Mouse (Mus musculus) heart, embryonic 12.5 days (tissue): ENCODE results near the gene Phf21b. TPM values are rescaled to one million over a fixed set of nuclear protein-coding genes. Genes with fewer than 3 reads are reported as not detected.

Experiments used
- ATAC-seq: fragments of 200-750 bp; cut with Nextera tagmentation; 2 replicates; pipeline ENCODE4 v1.8.0; 2017; ENCODE audit warnings: moderate TSS enrichment, moderate library complexity; ENCODE audit not compliant: insufficient number of reproducible peaks, low FRiP score
- H3K27ac ChIP-seq: fragments of 300-500 bp; sonication (generic); 2 replicates; pipeline ENCODE4 v1.5.1; 2016; ENCODE audit warnings: mild to moderate bottlenecking, moderate library complexity; ENCODE audit not compliant: poor library complexity, severe bottlenecking
- H3K27me3 ChIP-seq: fragments of 300-500 bp; sonication (generic); replicated peaks from 2 replicates; pipeline ENCODE4 v1.6.1; 2016; ENCODE audit warnings: mild to moderate bottlenecking, moderate library complexity
- H3K36me3 ChIP-seq: fragments of 300-500 bp; sonication (generic); 2 replicates; pipeline ENCODE4 v1.6.1; 2016; ENCODE audit warnings: mild to moderate bottlenecking, moderate library complexity
- H3K4me1 ChIP-seq: fragments of 300-500 bp; sonication (generic); replicated peaks from 2 replicates; pipeline ENCODE4 v1.6.1; 2016; ENCODE audit warnings: mild to moderate bottlenecking
- H3K4me2 ChIP-seq: fragments of 300-500 bp; sonication (generic); 2 replicates; pipeline ENCODE4 v1.6.1; 2016; ENCODE audit warnings: mild to moderate bottlenecking, moderate library complexity
- H3K4me3 ChIP-seq: fragments of 300-500 bp; sonication (generic); 2 replicates; pipeline ENCODE4 v1.5.1; 2016; ENCODE audit warnings: mild to moderate bottlenecking
- H3K9ac ChIP-seq: fragments of 300-500 bp; sonication (generic); 2 replicates; pipeline ENCODE4 v1.6.1; 2016; ENCODE audit warnings: mild to moderate bottlenecking, moderate library complexity
- H3K9me3 ChIP-seq: fragments of 300-500 bp; sonication (generic); replicated peaks from 2 replicates; pipeline ENCODE4 v1.6.1; 2016; ENCODE audit warnings: mild to moderate bottlenecking, moderate library complexity
- WGBS: fragments of 180-500 bp; shearing (Covaris S2); methylation state at CpG from one replicate; pipeline ENCODE4 v1.1.7; 2016; 5-methylcytosine and 5-hydroxymethylcytosine counted together
- polyA plus RNA-seq: library from polyadenylated mRNA; unstranded; fragments of >200 nt; fragmentation: Nextera tagmentation; extraction: Ambion mirVana; gene quantifications from 2 replicates; pipeline ENCODE4 v1.2.1, GENCODE M21; 2016

Gene Phf21b
- polyA plus RNA-seq, 1 experiment from 2014 or later, result 0.22 TPM

- Histone ChIP-seq H3K27me3 (no peaks in the 10 kb centered on the region), H3K27ac (no peak overlapping the region), H3K4me1 (no peaks in the 10 kb centered on the region), H3K9ac (no peak overlapping the region), H3K4me2 (no peak overlapping the region), H3K36me3 (no peaks in the 10 kb centered on the region), H3K4me3 (no peak overlapping the region), H3K9me3 (no peaks in the 10 kb centered on the region)
- no peak for ATAC-seq
- WGBS, result 73% methylated on average over 4 of the region's 4 CpGs
These were observed 40.7 kb downstream of the Phf21b start for GRCm38 (mm10) chr15:84815171-84815570.

DNA sequence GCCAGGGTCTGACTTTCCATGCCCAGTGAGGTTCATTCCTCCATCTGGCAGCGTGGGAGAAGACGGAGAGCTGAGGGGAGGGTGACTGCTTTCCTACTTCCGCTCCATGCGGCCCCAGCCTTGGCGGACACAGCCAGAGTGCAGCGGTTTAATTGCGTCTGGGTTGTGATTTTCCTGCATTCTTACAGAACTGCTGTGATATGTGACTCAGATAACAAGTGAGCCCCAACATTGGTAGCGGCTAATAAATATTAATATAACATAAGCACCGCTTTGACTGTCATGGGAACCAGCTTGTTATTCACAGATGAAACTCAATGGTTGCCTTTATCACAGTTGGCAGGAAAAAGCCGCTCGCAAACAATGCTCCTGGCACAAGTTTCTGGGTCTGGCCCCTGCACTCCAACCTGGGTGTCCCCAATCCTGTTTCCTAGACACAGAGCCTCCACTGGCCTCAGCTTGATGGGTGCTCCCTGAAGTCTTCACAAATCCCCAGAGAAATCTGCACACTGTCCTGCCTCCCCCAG is 43.0 kb downstream of the Phf21b start:
- H3K36me3 ChIP-seq, result no peaks in the 10 kb centered on the region
- no peaks in the 10 kb centered on the region for H3K27me3 ChIP-seq
- H3K9me3 ChIP-seq, result no peaks in the 10 kb centered on the region
- no peak overlapping the region for H3K4me2 ChIP-seq
- no peak overlapping the region for H3K4me3 ChIP-seq
- H3K4me1 ChIP-seq, result no peaks in the 10 kb centered on the region
- H3K9ac ChIP-seq, result no peak overlapping the region
- no peak overlapping the region for H3K27ac ChIP-seq
- 84% methylated on average over 11 of the region's 11 CpGs for WGBS
- ATAC-seq, result no peak

GRCm38 (mm10) chr15:84811126-84811525 is 44.7 kb downstream of the Phf21b start:
- Histone ChIP-seq H3K27me3 (no peaks in the 10 kb centered on the region), H3K4me2 (no peak overlapping the region), H3K4me3 (no peak overlapping the region), H3K9ac (no peak overlapping the region), H3K9me3 (no peaks in the 10 kb centered on the region), H3K27ac (no peak overlapping the region), H3K4me1 (no peaks in the 10 kb centered on the region), H3K36me3 (no peaks in the 10 kb centered on the region)
- no peak for ATAC-seq
- WGBS, result 65% methylated on average over 5 of the region's 5 CpGs

DNA sequence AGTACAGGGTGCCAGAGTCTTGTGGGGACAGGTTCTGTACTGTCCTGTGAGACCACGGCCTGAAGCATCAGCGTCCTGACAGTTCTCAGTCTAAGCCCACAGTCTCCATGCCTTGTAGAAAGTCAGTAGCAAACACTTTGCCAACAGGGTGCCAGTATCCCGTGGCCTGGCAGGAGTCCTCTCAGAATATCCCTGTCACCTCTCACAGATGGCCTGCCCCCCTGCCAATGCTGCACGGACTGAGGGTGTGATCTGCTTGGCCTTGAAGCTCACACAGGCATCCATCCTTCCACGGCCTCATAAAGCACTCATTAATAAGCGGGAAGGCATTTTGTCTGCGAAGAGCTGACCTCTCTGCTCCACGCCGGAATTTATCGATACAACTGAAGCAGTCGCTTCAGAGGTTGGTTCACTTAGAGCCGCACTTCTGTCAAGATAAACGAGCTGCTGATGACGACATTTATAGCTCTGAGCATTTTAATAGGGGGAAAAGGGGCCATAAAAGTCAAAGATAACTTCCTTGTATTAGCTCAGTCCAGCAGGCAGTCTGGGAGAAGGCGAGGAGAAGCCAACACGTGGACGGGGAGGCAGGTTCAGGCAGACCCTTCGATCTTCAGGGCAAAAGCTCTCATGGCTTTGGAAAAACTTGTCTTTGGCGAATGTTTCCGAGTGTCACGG is 46.4 kb downstream of the Phf21b start:
- Histone ChIP-seq H3K27me3 (no peaks in the 10 kb centered on the region), H3K4me1 (no peaks in the 10 kb centered on the region), H3K9ac (no peak overlapping the region), H3K4me2 (no peak overlapping the region), H3K27ac (no peak overlapping the region), H3K36me3 (no peaks in the 10 kb centered on the region), H3K9me3 (no peaks in the 10 kb centered on the region), H3K4me3 (no peak overlapping the region)
- 68% methylated on average over 21 of the region's 21 CpGs for WGBS
- no peak for ATAC-seq

- no peaks in the 10 kb centered on the region for H3K9me3 ChIP-seq
- no peak overlapping the region for H3K27ac ChIP-seq
- no peak for ATAC-seq
- H3K9ac ChIP-seq, result no peak overlapping the region
- no peaks in the 10 kb centered on the region for H3K36me3 ChIP-seq
- H3K27me3 ChIP-seq, result no peaks in the 10 kb centered on the region
- 47% methylated on average over 3 of the region's 3 CpGs for WGBS
- no peaks in the 10 kb centered on the region for H3K4me1 ChIP-seq
- H3K4me3 ChIP-seq, result no peak overlapping the region
- H3K4me2 ChIP-seq, result no peak overlapping the region
These were observed 52.2 kb downstream of the Phf21b start for GRCm38 (mm10) chr15:84803685-84804084.

GRCm38 (mm10) chr15:84800132-84800531 is 55.7 kb downstream of the Phf21b start:
- Histone ChIP-seq H3K27ac (no peak overlapping the region), H3K4me2 (no peak overlapping the region), H3K4me3 (no peak overlapping the region), H3K36me3 (no peaks in the 10 kb centered on the region), H3K27me3 (no peaks in the 10 kb centered on the region), H3K9ac (no peak overlapping the region), H3K9me3 (peaks cover 8% of the 10 kb centered on the region; the same call in 1 of the 2 replicates), H3K4me1 (no peaks in the 10 kb centered on the region)
- WGBS, result 86% methylated on average over 5 of the region's 5 CpGs
- ATAC-seq, result no peak

DNA sequence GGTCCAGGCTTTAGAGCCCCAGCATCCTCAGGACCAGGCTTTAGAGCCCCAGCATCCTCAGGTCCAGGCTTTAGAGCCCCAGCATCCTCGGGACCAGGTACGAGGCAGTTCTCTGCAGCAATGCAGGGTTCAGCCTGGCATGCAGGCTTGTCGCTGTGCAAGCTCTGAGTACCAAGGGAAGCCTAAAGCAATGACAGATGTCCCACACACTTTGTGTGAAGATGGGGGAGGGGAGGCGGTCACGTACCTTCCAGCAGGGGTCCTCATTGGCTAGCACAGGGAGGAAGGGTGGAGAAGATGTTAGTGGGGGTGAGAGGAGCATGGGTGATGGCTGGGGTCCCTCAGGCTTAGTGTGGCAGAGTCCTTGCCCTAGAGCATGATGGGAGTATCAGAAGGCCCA is 62.2 kb downstream of the Phf21b start:
- ATAC-seq, result no peak
- no peaks in the 10 kb centered on the region for H3K27me3 ChIP-seq
- 63% methylated on average over 5 of the region's 5 CpGs for WGBS
- no peak overlapping the region for H3K9ac ChIP-seq
- no peaks in the 10 kb centered on the region for H3K4me1 ChIP-seq
- H3K9me3 ChIP-seq, result peaks cover 8% of the 10 kb centered on the region; the same call in 1 of the 2 replicates
- no peak overlapping the region for H3K4me3 ChIP-seq
- H3K27ac ChIP-seq, result no peak overlapping the region
- H3K36me3 ChIP-seq, result no peaks in the 10 kb centered on the region
- no peak overlapping the region for H3K4me2 ChIP-seq

GRCm38 (mm10) chr15:84787161-84787560 is 68.7 kb downstream of the Phf21b start:
- no peak for ATAC-seq
- H3K9ac ChIP-seq, result no peak overlapping the region
- H3K27me3 ChIP-seq, result no peaks in the 10 kb centered on the region
- no peak overlapping the region for H3K4me3 ChIP-seq
- no peaks in the 10 kb centered on the region for H3K9me3 ChIP-seq
- no peak overlapping the region for H3K4me2 ChIP-seq
- H3K27ac ChIP-seq, result no peak overlapping the region
- WGBS, result 85% methylated on average over 10 of the region's 10 CpGs
- H3K36me3 ChIP-seq, result no peaks in the 10 kb centered on the region
- no peaks in the 10 kb centered on the region for H3K4me1 ChIP-seq

DNA sequence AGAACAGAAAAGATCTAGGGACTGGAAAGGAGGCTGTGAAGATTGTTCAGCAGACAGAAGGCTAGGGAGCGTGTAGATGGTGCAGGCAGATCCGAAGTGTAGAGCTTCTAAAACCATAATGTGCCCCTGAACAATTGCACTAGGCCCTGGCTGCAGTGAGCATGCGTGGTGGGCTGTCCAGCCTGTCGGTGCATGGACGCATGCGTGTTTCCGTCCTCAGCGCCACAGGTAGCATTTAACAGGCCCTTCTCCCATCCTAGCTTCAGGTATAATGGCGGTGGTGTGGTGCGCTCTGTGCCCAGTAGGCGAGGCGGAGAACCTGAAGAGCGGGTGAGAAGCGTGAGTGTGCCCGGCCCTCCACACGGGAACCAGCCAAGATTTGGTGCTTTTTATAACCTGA is 71.0 kb downstream of the Phf21b start:
- H3K9ac ChIP-seq, result no peak overlapping the region
- no peak overlapping the region for H3K27ac ChIP-seq
- no peaks in the 10 kb centered on the region for H3K4me1 ChIP-seq
- 92% methylated on average over 16 of the region's 16 CpGs for WGBS
- H3K9me3 ChIP-seq, result no peaks in the 10 kb centered on the region
- no peak overlapping the region for H3K4me3 ChIP-seq
- no peak overlapping the region for H3K4me2 ChIP-seq
- no peaks in the 10 kb centered on the region for H3K27me3 ChIP-seq
- no peaks in the 10 kb centered on the region for H3K36me3 ChIP-seq
- ATAC-seq, result no peak

DNA sequence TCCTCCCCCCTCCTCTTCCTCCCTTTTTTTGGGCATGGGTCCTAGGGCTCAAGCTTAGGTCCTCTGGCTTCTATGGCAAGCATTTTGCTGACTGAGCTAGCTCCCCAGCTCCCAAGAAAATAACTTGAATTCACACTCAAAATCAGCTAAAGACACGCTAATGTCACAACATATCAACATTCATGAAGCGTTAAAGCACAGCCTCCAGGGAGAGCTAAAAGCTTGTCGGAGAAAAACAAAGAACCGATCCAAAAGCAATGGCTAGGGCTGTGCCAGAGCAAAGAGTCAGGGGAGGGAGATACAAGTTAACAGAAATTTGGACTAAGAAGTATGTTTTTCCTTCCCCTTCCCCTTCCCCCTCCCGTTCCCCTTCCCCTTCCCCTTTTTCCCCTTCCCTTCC is 77.3 kb downstream of the Phf21b start:
- Histone ChIP-seq H3K9me3 (no peaks in the 10 kb centered on the region), H3K4me2 (no peak overlapping the region), H3K27ac (no peak overlapping the region), H3K9ac (no peak overlapping the region), H3K36me3 (no peaks in the 10 kb centered on the region), H3K4me3 (no peak overlapping the region), H3K27me3 (no peaks in the 10 kb centered on the region), H3K4me1 (0 out of 2 replicates have a peak, but pooled peaks cover 6% of the 10 kb centered on the region)
- ATAC-seq, result no peak
- 60% methylated on average over 5 of the region's 5 CpGs for WGBS

DNA sequence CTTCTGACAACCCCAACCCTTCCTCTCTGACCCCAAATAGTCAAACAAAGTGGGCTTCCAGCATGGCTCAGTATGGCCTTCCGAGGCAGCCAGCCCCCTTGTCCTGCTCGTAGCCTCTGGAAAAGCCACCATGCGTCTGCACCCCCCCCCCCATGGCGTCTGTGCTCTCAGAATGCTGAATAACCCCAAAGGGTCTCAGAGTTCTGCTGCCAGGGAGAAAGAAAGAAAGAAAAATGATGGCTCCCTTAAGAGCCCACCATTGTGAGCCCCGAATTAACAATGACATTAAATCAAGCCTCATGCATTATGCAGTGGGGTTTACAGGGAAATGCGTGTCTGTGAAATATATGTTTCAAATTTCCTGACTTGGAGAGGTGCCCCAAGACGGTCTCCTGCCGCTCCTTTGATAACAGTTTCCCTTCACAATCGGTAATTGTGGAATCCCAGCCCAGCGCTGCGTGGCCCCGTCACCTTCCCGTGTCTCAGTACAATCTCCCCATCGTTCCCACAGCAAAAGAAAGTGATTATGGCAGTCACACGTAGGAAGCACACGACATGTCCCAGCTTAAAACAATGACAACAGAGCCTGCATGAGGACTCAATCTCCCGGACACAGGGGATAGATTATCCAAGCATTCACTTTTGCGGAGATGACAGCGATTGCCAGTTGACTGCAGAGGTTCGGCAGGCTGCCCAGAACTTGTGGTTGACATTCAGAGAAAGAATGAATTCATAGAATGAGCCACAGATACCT is 80.3 kb downstream of the Phf21b start:
- Histone ChIP-seq H3K9ac (no peak overlapping the region), H3K4me3 (no peak overlapping the region), H3K4me1 (peaks cover 15% of the 10 kb centered on the region), H3K36me3 (no peaks in the 10 kb centered on the region), H3K27ac (no peak overlapping the region), H3K27me3 (no peaks in the 10 kb centered on the region), H3K9me3 (no peaks in the 10 kb centered on the region), H3K4me2 (no peak overlapping the region)
- 53% methylated on average over 20 of the region's 20 CpGs for WGBS
- no peak for ATAC-seq
